Mouse (Mus musculus) forebrain, embryonic 11.5 days (tissue): ENCODE results near the gene Chp2. TPM values are rescaled to one million over a fixed set of nuclear protein-coding genes. Genes with fewer than 3 reads are reported as not detected.
A peak's percentile ranks its signal among the peaks of the same experiment; 100 is the strongest.
"Not testable (repeated sequence)": the region's sequence is repeated elsewhere in the genome, so short reads cannot be mapped to it uniquely, and the experiment has no call there.

Experiments
- ATAC-seq: fragments of 200-750 bp; cut with Nextera tagmentation; replicated peaks from 2 replicates; pipeline ENCODE4 v1.8.0; 2017; ENCODE audit warnings: moderate TSS enrichment; ENCODE audit not compliant: low FRiP score
- DNase-seq: peaks from one replicate; pipeline ENCODE4 v3.0.0-alpha.2; 2017; ENCODE audit warnings: low spot score
- H3K27ac ChIP-seq: fragments of 300-500 bp; sonication (generic); 2 replicates; pipeline ENCODE4 v1.5.1; 2014; ENCODE audit warnings: low read depth, low read length
- H3K27me3 ChIP-seq: fragments of 300-500 bp; sonication (generic); 2 replicates; pipeline ENCODE4 v1.6.1; 2014; ENCODE audit warnings: mild to moderate bottlenecking, low read length, mixed read lengths; ENCODE audit not compliant: control insufficient read depth, insufficient read depth
- H3K36me3 ChIP-seq: fragments of 300-500 bp; sonication (generic); 2 replicates; pipeline ENCODE4 v1.6.1; 2014; ENCODE audit warnings: mild to moderate bottlenecking, low read length, moderate library complexity, mixed read lengths; ENCODE audit not compliant: control insufficient read depth, insufficient read depth
- H3K4me1 ChIP-seq: fragments of 300-500 bp; sonication (generic); replicated peaks from 2 replicates; pipeline ENCODE4 v1.6.1; 2014; ENCODE audit warnings: low read length, mixed read lengths; ENCODE audit not compliant: control insufficient read depth, insufficient read depth
- H3K4me2 ChIP-seq: fragments of 300-500 bp; sonication (generic); 2 replicates; pipeline ENCODE4 v1.6.1; 2014; ENCODE audit warnings: low read depth, mild to moderate bottlenecking, low read length, moderate library complexity, mixed read lengths; ENCODE audit not compliant: severe bottlenecking
- H3K4me3 ChIP-seq: fragments of 300-500 bp; sonication (generic); 2 replicates; pipeline ENCODE4 v1.5.1; 2014; ENCODE audit warnings: low read depth, low read length
- H3K9ac ChIP-seq: fragments of 300-500 bp; sonication (generic); 2 replicates; pipeline ENCODE4 v1.6.1; 2014; ENCODE audit warnings: low read length
- H3K9me3 ChIP-seq: fragments of 300-500 bp; sonication (generic); 2 replicates; pipeline ENCODE4 v1.6.1; 2016; ENCODE audit warnings: low read length, mixed read lengths; ENCODE audit not compliant: control insufficient read depth
- WGBS: fragments of 180-500 bp; shearing (Covaris S2); extraction: QIAGEN DNeasy Blood & Tissue Kit; methylation state at CpG from one replicate; pipeline ENCODE4 v1.1.7; 2014; 5-methylcytosine and 5-hydroxymethylcytosine counted together
- polyA plus RNA-seq: library from polyadenylated mRNA; unstranded; fragments of >200 nt; fragmentation: Nextera tagmentation; extraction: Ambion mirVana; gene quantifications from 2 replicates; pipeline ENCODE4 v1.2.1, GENCODE M21; 2014

Gene Chp2
- polyA plus RNA-seq, 1 experiment from 2014 or later = not detected

DNA sequence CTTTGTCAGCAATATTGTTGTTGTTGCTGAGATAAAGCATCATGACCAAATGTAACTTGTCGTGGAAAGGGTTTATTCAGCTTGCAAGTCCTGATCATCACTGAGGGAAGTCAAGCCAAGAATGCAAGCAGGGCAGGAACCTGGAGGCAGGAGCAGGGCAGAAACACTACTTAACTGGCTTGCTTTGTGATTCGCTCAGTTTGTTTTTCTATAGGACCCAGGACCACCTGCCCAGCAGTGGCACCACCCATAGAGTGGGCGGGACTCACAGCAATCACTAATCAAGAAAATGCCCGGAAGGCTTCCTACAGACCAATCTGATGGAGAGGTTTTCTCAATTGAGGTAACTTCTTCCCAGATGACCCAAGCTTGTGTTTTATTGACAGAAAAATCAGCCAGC is 10.6 kb downstream of the Chp2 start:
- DNase-seq (no peak), ATAC-seq (no peak)
- H3K4me1 ChIP-seq = no peaks in the 10 kb centered on the region
- no peak overlapping the region for H3K27ac ChIP-seq
- no peaks in the 10 kb centered on the region for H3K27me3 ChIP-seq
- no peaks in the 10 kb centered on the region for H3K9me3 ChIP-seq
- H3K9ac ChIP-seq = no peak overlapping the region
- H3K36me3 ChIP-seq = no peaks in the 10 kb centered on the region
- 67% methylated on average over 4 of the region's 4 CpGs for WGBS
- no peak overlapping the region for H3K4me3 ChIP-seq
- no peak overlapping the region for H3K4me2 ChIP-seq

DNA sequence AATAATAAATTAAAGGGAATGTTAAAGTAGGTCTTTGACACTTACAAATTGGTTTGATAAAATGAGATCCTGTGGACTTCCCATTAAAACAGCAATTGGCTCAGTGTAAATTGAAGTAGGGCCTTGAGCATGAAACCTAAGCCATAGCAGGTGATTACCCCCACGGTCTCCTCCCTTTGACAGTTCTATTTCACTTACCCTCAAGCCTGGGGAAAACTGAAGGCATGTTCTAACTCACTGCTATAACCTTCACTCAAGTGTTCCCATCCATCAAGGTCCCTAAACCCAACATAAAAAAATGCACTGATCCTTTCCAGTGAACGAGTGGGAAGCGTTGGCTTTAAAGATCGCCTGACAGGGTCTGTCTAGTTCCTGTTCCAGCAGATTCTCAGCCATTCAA is 11.6 kb downstream of the Chp2 start:
- Histone ChIP-seq H3K27me3 (no peaks in the 10 kb centered on the region), H3K4me2 (no peak overlapping the region), H3K4me1 (no peaks in the 10 kb centered on the region), H3K36me3 (no peaks in the 10 kb centered on the region), H3K4me3 (no peak overlapping the region), H3K9ac (no peak overlapping the region), H3K9me3 (no peaks in the 10 kb centered on the region), H3K27ac (no peak overlapping the region)
- ATAC-seq (no peak), DNase-seq (no peak)
- 88% methylated on average over 4 of the region's 4 CpGs for WGBS

GRCm38 (mm10) chr7:122238939-122239338 is 19.6 kb downstream of the Chp2 start:
- Histone ChIP-seq H3K36me3 (no peaks in the 10 kb centered on the region), H3K27ac (no peak overlapping the region), H3K9ac (no peak overlapping the region), H3K27me3 (no peaks in the 10 kb centered on the region), H3K4me1 (no peaks in the 10 kb centered on the region), H3K9me3 (no peaks in the 10 kb centered on the region), H3K4me2 (no peak overlapping the region), H3K4me3 (no peak overlapping the region)
- no peak for DNase-seq
- 91% methylated on average over 2 of the region's 2 CpGs for WGBS
- no peak for ATAC-seq

GRCm38 (mm10) chr7:122240413-122241119 is 21.3 kb downstream of the Chp2 start:
- WGBS = 84% methylated on average over 6 of the region's 6 CpGs
- Histone ChIP-seq H3K9me3 (no peaks in the 10 kb centered on the region), H3K27me3 (no peaks in the 10 kb centered on the region), H3K9ac (no peak overlapping the region), H3K4me2 (no peak overlapping the region), H3K27ac (no peak overlapping the region), H3K4me1 (no peaks in the 10 kb centered on the region; the same call in 1 of the 2 replicates), H3K4me3 (no peak overlapping the region), H3K36me3 (no peaks in the 10 kb centered on the region)
- DNase-seq (no peak), ATAC-seq (no peak)

DNA sequence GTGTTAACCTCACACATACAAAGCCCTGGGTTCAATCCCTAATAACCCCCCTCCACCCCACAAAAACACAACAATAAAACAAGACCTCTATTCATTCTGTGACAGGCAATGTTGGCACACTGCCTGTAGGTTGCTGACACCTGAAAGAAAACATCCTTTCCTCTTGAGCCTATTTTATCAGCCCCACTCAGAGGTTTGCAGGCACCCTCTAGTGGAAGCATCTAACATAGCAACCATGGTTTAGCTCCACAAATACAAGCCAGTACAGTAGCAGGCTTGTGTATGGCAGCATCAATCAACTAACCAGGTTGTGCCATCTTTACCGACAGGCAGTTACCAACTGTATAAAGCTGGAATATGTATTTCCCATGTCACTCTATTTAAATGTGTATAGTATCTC is 23.0 kb downstream of the Chp2 start:
- Histone ChIP-seq H3K27me3 (no peaks in the 10 kb centered on the region), H3K9ac (no peak overlapping the region), H3K4me1 (no peaks in the 10 kb centered on the region; the same call in 1 of the 2 replicates), H3K4me2 (no peak overlapping the region), H3K9me3 (no peaks in the 10 kb centered on the region), H3K27ac (no peak overlapping the region), H3K4me3 (no peak overlapping the region), H3K36me3 (no peaks in the 10 kb centered on the region)
- ATAC-seq (no peak), DNase-seq (no peak)
- 42% methylated on average over 1 of the region's 1 CpGs for WGBS

DNA sequence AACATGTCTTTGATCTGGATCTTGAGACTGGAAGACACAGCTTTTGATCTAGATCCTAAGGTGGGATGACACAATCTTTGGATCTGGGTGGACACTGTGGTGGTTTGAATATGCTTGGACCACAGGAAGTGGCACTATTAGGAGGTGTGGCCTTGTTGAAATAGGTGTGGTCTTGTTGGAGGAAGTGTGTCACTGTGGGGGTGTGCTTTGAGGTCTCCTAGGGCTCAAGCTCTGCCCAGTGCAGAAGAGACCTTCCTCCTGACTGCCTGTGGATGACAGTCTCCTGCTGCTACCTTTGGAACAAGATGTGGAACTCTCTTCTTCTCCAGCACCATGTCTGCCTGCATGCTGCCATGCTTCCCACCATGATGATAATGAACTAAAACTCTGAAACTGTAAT is 23.4 kb downstream of the Chp2 start:
- not testable (repeated sequence) for H3K9me3 ChIP-seq, H3K4me1 ChIP-seq, H3K27me3 ChIP-seq, H3K27ac ChIP-seq, ATAC-seq, H3K4me2 ChIP-seq, H3K36me3 ChIP-seq, H3K9ac ChIP-seq, H3K4me3 ChIP-seq, DNase-seq

DNA sequence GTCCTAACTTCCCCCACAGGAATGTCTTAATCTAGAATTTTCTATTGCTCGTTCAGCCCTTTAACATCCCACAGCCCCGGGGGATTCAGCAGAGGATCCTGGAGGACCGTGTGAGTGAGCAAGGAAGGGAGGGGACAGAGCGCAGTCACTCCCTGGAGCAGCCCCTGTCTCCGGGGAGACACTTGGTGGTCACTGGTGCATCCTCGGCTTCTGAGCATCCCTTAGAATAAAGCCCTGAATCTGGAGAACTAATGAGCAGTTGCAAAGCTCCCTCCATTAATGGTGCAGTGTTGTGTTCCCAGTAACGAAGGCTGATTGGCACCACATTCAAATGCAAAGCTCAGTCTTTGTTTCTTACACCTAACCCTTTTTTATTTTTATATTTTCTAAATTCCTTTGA is 24.9 kb downstream of the Chp2 start:
- Histone ChIP-seq H3K27me3 (no peaks in the 10 kb centered on the region), H3K36me3 (no peaks in the 10 kb centered on the region), H3K9me3 (no peaks in the 10 kb centered on the region), H3K4me3 (no peak overlapping the region), H3K4me1 (no peaks in the 10 kb centered on the region; the same call in 1 of the 2 replicates), H3K4me2 (no peak overlapping the region), H3K27ac (peak overlapping the region; percentile 58), H3K9ac (no peak overlapping the region)
- peak; percentile 83 for ATAC-seq
- 26% methylated on average over 7 of the region's 7 CpGs for WGBS
- peak; percentile 59 for DNase-seq

GRCm38 (mm10) chr7:122244584-122244983 is 25.3 kb downstream of the Chp2 start:
- Histone ChIP-seq H3K27me3 (no peaks in the 10 kb centered on the region), H3K4me3 (no peak overlapping the region), H3K27ac (peak overlapping the region; percentile 58), H3K4me1 (no peaks in the 10 kb centered on the region; the same call in 1 of the 2 replicates), H3K9ac (no peak overlapping the region), H3K36me3 (no peaks in the 10 kb centered on the region), H3K4me2 (no peak overlapping the region), H3K9me3 (no peaks in the 10 kb centered on the region)
- peak; percentile 59 for ATAC-seq
- WGBS = 55% methylated on average over 8 of the region's 8 CpGs
- DNase-seq = no peak

- H3K4me1 ChIP-seq = no peaks in the 10 kb centered on the region; the same call in 1 of the 2 replicates
- H3K4me2 ChIP-seq = no peak overlapping the region
- WGBS = 60% methylated on average over 5 of the region's 5 CpGs
- no peak overlapping the region for H3K9ac ChIP-seq
- no peaks in the 10 kb centered on the region for H3K9me3 ChIP-seq
- no peak overlapping the region for H3K27ac ChIP-seq
- ATAC-seq = no peak
- H3K27me3 ChIP-seq = no peaks in the 10 kb centered on the region
- no peak overlapping the region for H3K4me3 ChIP-seq
- DNase-seq = no peak
- no peaks in the 10 kb centered on the region for H3K36me3 ChIP-seq
Measured at GRCm38 (mm10) chr7:122245976-122246375, 26.7 kb downstream of the Chp2 start.
